Mouse (Mus musculus) midbrain, embryonic 16.5 days (tissue): ENCODE data around the gene Moxd1. TPM values are rescaled to one million over a fixed set of nuclear protein-coding genes. Genes with fewer than 3 reads are reported as not detected.

Source experiments
- ATAC-seq: fragments of 200-750 bp; cut with Nextera tagmentation; 2 replicates; pipeline ENCODE4 v1.8.0; 2017; ENCODE audit warnings: moderate TSS enrichment
- H3K27ac ChIP-seq: fragments of 300-500 bp; sonication (generic); 2 replicates; pipeline ENCODE4 v1.5.1; 2014; ENCODE audit warnings: mild to moderate bottlenecking, low read length, mixed read lengths
- H3K27me3 ChIP-seq: fragments of 300-500 bp; sonication (generic); 2 replicates; pipeline ENCODE4 v1.6.1; 2014; ENCODE audit warnings: low read depth, low read length, mixed read lengths; ENCODE audit not compliant: control insufficient read depth, insufficient read depth
- H3K36me3 ChIP-seq: fragments of 300-500 bp; sonication (generic); 2 replicates; pipeline ENCODE4 v1.6.1; 2014; ENCODE audit warnings: mild to moderate bottlenecking, low read length, moderate library complexity, mixed read lengths; ENCODE audit not compliant: control insufficient read depth, insufficient read depth
- H3K4me1 ChIP-seq: fragments of 300-500 bp; sonication (generic); 2 replicates; pipeline ENCODE4 v1.6.1; 2014; ENCODE audit warnings: mild to moderate bottlenecking, low read length, mixed read lengths; ENCODE audit not compliant: control insufficient read depth, insufficient read depth
- H3K4me2 ChIP-seq: fragments of 300-500 bp; sonication (generic); 2 replicates; pipeline ENCODE4 v1.6.1; 2014; ENCODE audit warnings: mild to moderate bottlenecking, low read length, mixed read lengths
- H3K4me3 ChIP-seq: fragments of 300-500 bp; sonication (generic); 2 replicates; pipeline ENCODE4 v1.5.1; 2014; ENCODE audit warnings: low read depth, mild to moderate bottlenecking, low read length, moderate library complexity, mixed read lengths
- H3K9ac ChIP-seq: fragments of 300-500 bp; sonication (generic); 2 replicates; pipeline ENCODE4 v1.6.1; 2014; ENCODE audit warnings: low read depth, low read length, mixed read lengths
- H3K9me3 ChIP-seq: fragments of 300-500 bp; sonication (generic); replicated peaks from 2 replicates; pipeline ENCODE4 v1.6.1; 2014; ENCODE audit warnings: mild to moderate bottlenecking, low read length, mixed read lengths; ENCODE audit not compliant: control insufficient read depth, poor library complexity, severe bottlenecking
- WGBS: fragments of 180-500 bp; shearing (Covaris S2); extraction: QIAGEN DNeasy Blood & Tissue Kit; methylation state at CpG from one replicate; pipeline ENCODE4 v1.1.7; 2014; 5-methylcytosine and 5-hydroxymethylcytosine counted together
- polyA plus RNA-seq: library from polyadenylated mRNA; unstranded; fragments of >200 nt; fragmentation: Nextera tagmentation; extraction: Ambion mirVana; gene quantifications from 2 replicates; pipeline ENCODE4 v1.2.1, GENCODE M21; 2015

Gene Moxd1
- polyA plus RNA-seq, 1 experiment from 2014 or later: 2.7 TPM

GRCm38 (mm10) chr10:24258885-24259284 lies 35.6 kb downstream of the Moxd1 start:
- Histone ChIP-seq H3K4me1 (no peaks in the 10 kb centered on the region), H3K9ac (no peak overlapping the region), H3K4me3 (no peak overlapping the region), H3K36me3 (no peaks in the 10 kb centered on the region), H3K4me2 (no peak overlapping the region), H3K9me3 (no peaks in the 10 kb centered on the region), H3K27me3 (no peaks in the 10 kb centered on the region), H3K27ac (no peak overlapping the region)
- no peak for ATAC-seq
- WGBS: 71% methylated on average over 3 of the region's 3 CpGs

- Histone ChIP-seq H3K27me3 (no peaks in the 10 kb centered on the region), H3K36me3 (no peaks in the 10 kb centered on the region), H3K4me2 (no peak overlapping the region), H3K27ac (no peak overlapping the region), H3K9me3 (no peaks in the 10 kb centered on the region), H3K4me3 (no peak overlapping the region), H3K4me1 (no peaks in the 10 kb centered on the region), H3K9ac (no peak overlapping the region)
- no peak for ATAC-seq
- 74% methylated on average over 5 of the region's 5 CpGs for WGBS
Measured at GRCm38 (mm10) chr10:24259794-24260590, 36.7 kb downstream of the Moxd1 start.

- Histone ChIP-seq H3K4me3 (no peak overlapping the region), H3K9ac (no peak overlapping the region), H3K4me1 (no peaks in the 10 kb centered on the region), H3K27ac (no peak overlapping the region), H3K36me3 (no peaks in the 10 kb centered on the region), H3K27me3 (no peaks in the 10 kb centered on the region), H3K9me3 (no peaks in the 10 kb centered on the region), H3K4me2 (no peak overlapping the region)
- WGBS: 75% methylated on average over 2 of the region's 2 CpGs
- ATAC-seq: no peak
Measured at GRCm38 (mm10) chr10:24267520-24267919, 44.2 kb downstream of the Moxd1 start.

- H3K4me3 ChIP-seq: no peak overlapping the region
- no peaks in the 10 kb centered on the region for H3K27me3 ChIP-seq
- no peaks in the 10 kb centered on the region for H3K36me3 ChIP-seq
- no peak overlapping the region for H3K9ac ChIP-seq
- no peaks in the 10 kb centered on the region for H3K4me1 ChIP-seq
- ATAC-seq: no peak
- 71% methylated on average over 6 of the region's 6 CpGs for WGBS
- H3K9me3 ChIP-seq: no peaks in the 10 kb centered on the region
- no peak overlapping the region for H3K4me2 ChIP-seq
- no peak overlapping the region for H3K27ac ChIP-seq
Measured at GRCm38 (mm10) chr10:24271077-24271637, 47.8 kb downstream of the Moxd1 start.

- no peak overlapping the region for H3K4me3 ChIP-seq
- no peaks in the 10 kb centered on the region for H3K36me3 ChIP-seq
- no peak overlapping the region for H3K4me2 ChIP-seq
- no peaks in the 10 kb centered on the region for H3K27me3 ChIP-seq
- H3K9ac ChIP-seq: no peak overlapping the region
- WGBS: 84% methylated on average over 7 of the region's 7 CpGs
- no peak for ATAC-seq
- H3K9me3 ChIP-seq: no peaks in the 10 kb centered on the region
- no peaks in the 10 kb centered on the region for H3K4me1 ChIP-seq
- no peak overlapping the region for H3K27ac ChIP-seq
Measured at GRCm38 (mm10) chr10:24276211-24276610, 52.9 kb downstream of the Moxd1 start.

- ATAC-seq: no peak
- H3K9me3 ChIP-seq: no peaks in the 10 kb centered on the region
- no peak overlapping the region for H3K4me3 ChIP-seq
- H3K4me1 ChIP-seq: no peaks in the 10 kb centered on the region
- no peak overlapping the region for H3K27ac ChIP-seq
- 67% methylated on average over 5 of the region's 5 CpGs for WGBS
- no peak overlapping the region for H3K9ac ChIP-seq
- H3K27me3 ChIP-seq: no peaks in the 10 kb centered on the region
- no peak overlapping the region for H3K4me2 ChIP-seq
- no peaks in the 10 kb centered on the region for H3K36me3 ChIP-seq
Measured at GRCm38 (mm10) chr10:24282650-24283049, 59.3 kb downstream of the Moxd1 start.

GRCm38 (mm10) chr10:24291611-24292010 lies 68.3 kb downstream of the Moxd1 start:
- WGBS: 88% methylated on average over 8 of the region's 8 CpGs

GRCm38 (mm10) chr10:24292671-24293070 lies 69.4 kb downstream of the Moxd1 start:
- Histone ChIP-seq H3K9me3 (0 out of 2 replicates have a peak, but pooled peaks cover 3% of the 10 kb centered on the region), H3K36me3 (no peaks in the 10 kb centered on the region), H3K9ac (no peak overlapping the region), H3K27ac (no peak overlapping the region), H3K4me3 (no peak overlapping the region), H3K27me3 (no peaks in the 10 kb centered on the region), H3K4me1 (no peaks in the 10 kb centered on the region), H3K4me2 (no peak overlapping the region)
- no peak for ATAC-seq
- 93% methylated on average over 1 of the region's 1 CpGs for WGBS

More at GRCm38 (mm10) chr10:24291611-24292010, 68.3 kb downstream of the Moxd1 start:
- Histone ChIP-seq H3K9me3 (0 out of 2 replicates have a peak, but pooled peaks cover 3% of the 10 kb centered on the region), H3K4me2 (no peak overlapping the region), H3K27ac (no peak overlapping the region), H3K9ac (no peak overlapping the region), H3K4me3 (no peak overlapping the region), H3K36me3 (no peaks in the 10 kb centered on the region), H3K27me3 (no peaks in the 10 kb centered on the region), H3K4me1 (no peaks in the 10 kb centered on the region)
- ATAC-seq: no peak

GRCm38 (mm10) chr10:24296608-24297007 lies 73.3 kb downstream of the Moxd1 start:
- H3K27ac ChIP-seq: no peak overlapping the region
- H3K9me3 ChIP-seq: 0 out of 2 replicates have a peak, but pooled peaks cover 3% of the 10 kb centered on the region
- H3K4me2 ChIP-seq: no peak overlapping the region
- no peak for ATAC-seq
- H3K4me1 ChIP-seq: no peaks in the 10 kb centered on the region
- H3K4me3 ChIP-seq: no peak overlapping the region
- no peaks in the 10 kb centered on the region for H3K36me3 ChIP-seq
- WGBS: 73% methylated on average over 4 of the region's 4 CpGs
- H3K9ac ChIP-seq: no peak overlapping the region
- no peaks in the 10 kb centered on the region for H3K27me3 ChIP-seq
